Mouse (Mus musculus) embryonic facial prominence, embryonic 13.5 days (tissue): ENCODE data around the gene Ftcd. TPM values are rescaled to one million over a fixed set of nuclear protein-coding genes. Genes with fewer than 3 reads are reported as not detected.

Source experiments
- ATAC-seq: fragments of 200-750 bp; cut with Nextera tagmentation; 2 replicates; pipeline ENCODE4 v1.8.0; 2017; ENCODE audit warnings: low read depth; ENCODE audit not compliant: insufficient number of reproducible peaks, insufficient read depth, low FRiP score, low TSS enrichment
- H3K27ac ChIP-seq: fragments of 300-500 bp; sonication (generic); 2 replicates; pipeline ENCODE4 v1.5.1; 2015; ENCODE audit warnings: moderate library complexity, mild to moderate bottlenecking, inconsistent platforms
- H3K27me3 ChIP-seq: fragments of 300-500 bp; sonication (generic); 2 replicates; pipeline ENCODE4 v1.6.1; 2015; ENCODE audit warnings: mild to moderate bottlenecking, inconsistent platforms
- H3K36me3 ChIP-seq: fragments of 300-500 bp; sonication (generic); 2 replicates; pipeline ENCODE4 v1.6.1; 2015; ENCODE audit warnings: mild to moderate bottlenecking, inconsistent platforms
- H3K4me1 ChIP-seq: fragments of 300-500 bp; sonication (generic); 2 replicates; pipeline ENCODE4 v1.6.1; 2015; ENCODE audit warnings: inconsistent platforms
- H3K4me2 ChIP-seq: fragments of 300-500 bp; sonication (generic); 2 replicates; pipeline ENCODE4 v1.6.1; 2015; ENCODE audit warnings: moderate library complexity, mild to moderate bottlenecking, inconsistent platforms
- H3K4me3 ChIP-seq: fragments of 300-500 bp; sonication (generic); 2 replicates; pipeline ENCODE4 v1.5.1; 2015; ENCODE audit warnings: mild to moderate bottlenecking, inconsistent platforms
- H3K9ac ChIP-seq: fragments of 300-500 bp; sonication (generic); 2 replicates; pipeline ENCODE4 v1.6.1; 2015; ENCODE audit warnings: mild to moderate bottlenecking, inconsistent platforms
- H3K9me3 ChIP-seq: fragments of 300-500 bp; sonication (generic); 2 replicates; pipeline ENCODE4 v1.6.1; 2016; ENCODE audit warnings: inconsistent platforms
- WGBS: fragments of 180-500 bp; shearing (Covaris S2); methylation state at CpG from one replicate; pipeline ENCODE4 v1.1.7; 2015; ENCODE audit warnings: mixed read lengths; 5-methylcytosine and 5-hydroxymethylcytosine counted together
- polyA plus RNA-seq: library from polyadenylated mRNA; unstranded; fragments of >200 nt; fragmentation: Nextera tagmentation; extraction: Ambion mirVana; gene quantifications from 2 replicates; pipeline ENCODE4 v1.2.1, GENCODE M21; 2015

Ftcd gene
- polyA plus RNA-seq, 1 experiment from 2014 or later, result not detected

GRCm38 (mm10) chr10:76551556-76551955 is 23.9 kb upstream of the Ftcd start:
- Histone ChIP-seq H3K9ac (no peak overlapping the region), H3K4me3 (no peak overlapping the region), H3K27me3 (no peaks in the 10 kb centered on the region), H3K4me1 (no peaks in the 10 kb centered on the region), H3K4me2 (no peak overlapping the region), H3K9me3 (no peaks in the 10 kb centered on the region), H3K36me3 (peaks cover 83% of the 10 kb centered on the region), H3K27ac (no peak overlapping the region)
- WGBS, result 76% methylated on average over 3 of the region's 3 CpGs
- ATAC-seq, result no peak

GRCm38 (mm10) chr10:76554061-76554460 is 21.4 kb upstream of the Ftcd start:
- peaks cover 58% of the 10 kb centered on the region for H3K36me3 ChIP-seq
- no peaks in the 10 kb centered on the region for H3K4me1 ChIP-seq
- no peak overlapping the region for H3K4me2 ChIP-seq
- 78% methylated on average over 5 of the region's 5 CpGs for WGBS
- H3K9ac ChIP-seq, result no peak overlapping the region
- H3K27me3 ChIP-seq, result no peaks in the 10 kb centered on the region
- ATAC-seq, result no peak
- no peaks in the 10 kb centered on the region for H3K9me3 ChIP-seq
- H3K27ac ChIP-seq, result no peak overlapping the region
- no peak overlapping the region for H3K4me3 ChIP-seq

GRCm38 (mm10) chr10:76561972-76562371 is 13.5 kb upstream of the Ftcd start, which contains the start of gene Spatc1l:
TSS of gene Spatc1l (plus strand) at chr10:76562272.
- H3K27me3 ChIP-seq, result no peaks in the 10 kb centered on the region
- WGBS, result 88% methylated on average over 10 of the region's 10 CpGs
- H3K4me1 ChIP-seq, result no peaks in the 10 kb centered on the region
- no peak within 1 kb of the TSS for H3K9ac ChIP-seq
- ATAC-seq, result no peak
- H3K9me3 ChIP-seq, result no peaks in the 10 kb centered on the region
- no peak within 1 kb of the TSS for H3K27ac ChIP-seq
- H3K4me2 ChIP-seq, result no peak within 1 kb of the TSS
- no peaks in the 10 kb centered on the region for H3K36me3 ChIP-seq
- H3K4me3 ChIP-seq, result no peak within 1 kb of the TSS

GRCm38 (mm10) chr10:76569996-76570685 is 5.3 kb upstream of the Ftcd start:
- H3K27ac ChIP-seq, result no peak overlapping the region
- H3K4me3 ChIP-seq, result no peak overlapping the region
- no peak for ATAC-seq
- H3K36me3 ChIP-seq, result no peaks in the 10 kb centered on the region
- no peaks in the 10 kb centered on the region for H3K9me3 ChIP-seq
- no peak overlapping the region for H3K4me2 ChIP-seq
- H3K9ac ChIP-seq, result no peak overlapping the region
- H3K27me3 ChIP-seq, result no peaks in the 10 kb centered on the region
- no peaks in the 10 kb centered on the region for H3K4me1 ChIP-seq
- WGBS, result 87% methylated on average over 22 of the region's 22 CpGs

- H3K27me3 ChIP-seq, result no peaks in the 10 kb centered on the region
- no peak for ATAC-seq
- no peaks in the 10 kb centered on the region for H3K9me3 ChIP-seq
- H3K36me3 ChIP-seq, result no peaks in the 10 kb centered on the region
- WGBS, result 72% methylated on average over 2 of the region's 2 CpGs
- no peaks in the 10 kb centered on the region for H3K4me1 ChIP-seq
- H3K27ac ChIP-seq, result no peak overlapping the region
- no peak overlapping the region for H3K4me3 ChIP-seq
- no peak overlapping the region for H3K9ac ChIP-seq
- H3K4me2 ChIP-seq, result no peak overlapping the region
These were observed 4.4 kb upstream of the Ftcd start for GRCm38 (mm10) chr10:76571070-76571469.

- no peaks in the 10 kb centered on the region for H3K27me3 ChIP-seq
- H3K4me1 ChIP-seq, result no peaks in the 10 kb centered on the region
- no peaks in the 10 kb centered on the region for H3K36me3 ChIP-seq
- H3K4me3 ChIP-seq, result no peak overlapping the region
- no peak overlapping the region for H3K27ac ChIP-seq
- ATAC-seq, result no peak
- no peak overlapping the region for H3K4me2 ChIP-seq
- H3K9me3 ChIP-seq, result no peaks in the 10 kb centered on the region
- WGBS, result 84% methylated on average over 3 of the region's 3 CpGs
- H3K9ac ChIP-seq, result no peak overlapping the region
These were observed 3.3 kb upstream of the Ftcd start for GRCm38 (mm10) chr10:76572151-76572550.

GRCm38 (mm10) chr10:76576920-76577319 is 1.5 kb downstream of the Ftcd start:
- Histone ChIP-seq H3K4me3 (no peak overlapping the region), H3K9me3 (no peaks in the 10 kb centered on the region), H3K4me1 (no peaks in the 10 kb centered on the region), H3K9ac (no peak overlapping the region), H3K4me2 (no peak overlapping the region), H3K27ac (no peak overlapping the region), H3K27me3 (no peaks in the 10 kb centered on the region), H3K36me3 (no peaks in the 10 kb centered on the region)
- no peak for ATAC-seq
- 70% methylated on average over 7 of the region's 7 CpGs for WGBS

- Histone ChIP-seq H3K27ac (no peak overlapping the region), H3K36me3 (no peaks in the 10 kb centered on the region), H3K4me1 (peaks cover 13% of the 10 kb centered on the region), H3K9ac (peak overlapping the region; percentile 61), H3K4me3 (peak overlapping the region; percentile 28), H3K27me3 (peaks cover 13% of the 10 kb centered on the region), H3K9me3 (no peaks in the 10 kb centered on the region), H3K4me2 (peak overlapping the region; percentile 56)
- no peak; the same call in 1 of the 2 replicates for ATAC-seq
- WGBS, result 16% methylated on average over 10 of the region's 10 CpGs
These were observed 8.7 kb downstream of the Ftcd start for GRCm38 (mm10) chr10:76584138-76584537.

GRCm38 (mm10) chr10:76586190-76586589 is 10.7 kb downstream of the Ftcd start:
- no peaks in the 10 kb centered on the region for H3K36me3 ChIP-seq
- H3K27ac ChIP-seq, result no peak overlapping the region
- no peak overlapping the region for H3K9ac ChIP-seq
- peaks cover 13% of the 10 kb centered on the region for H3K27me3 ChIP-seq
- 37% methylated on average over 1 of the region's 1 CpGs for WGBS
- peaks cover 13% of the 10 kb centered on the region for H3K4me1 ChIP-seq
- no peaks in the 10 kb centered on the region for H3K9me3 ChIP-seq
- no peak overlapping the region for H3K4me2 ChIP-seq
- no peak overlapping the region for H3K4me3 ChIP-seq
- ATAC-seq, result no peak

- Histone ChIP-seq H3K27me3 (no peaks in the 10 kb centered on the region), H3K27ac (no peak overlapping the region), H3K9ac (no peak overlapping the region), H3K4me2 (no peak overlapping the region), H3K9me3 (no peaks in the 10 kb centered on the region), H3K36me3 (no peaks in the 10 kb centered on the region), H3K4me3 (no peak overlapping the region), H3K4me1 (peaks cover 11% of the 10 kb centered on the region)
- WGBS, result 83% methylated on average over 11 of the region's 11 CpGs
- no peak for ATAC-seq
These were observed 14.7 kb downstream of the Ftcd start for GRCm38 (mm10) chr10:76590197-76590596.

GRCm38 (mm10) chr10:76596338-76596737 is 20.9 kb downstream of the Ftcd start:
- no peak for ATAC-seq
- 91% methylated on average over 31 of the region's 31 CpGs for WGBS
- H3K4me3 ChIP-seq, result no peak overlapping the region
- H3K9me3 ChIP-seq, result no peaks in the 10 kb centered on the region
- H3K27ac ChIP-seq, result no peak overlapping the region
- H3K9ac ChIP-seq, result no peak overlapping the region
- no peaks in the 10 kb centered on the region for H3K27me3 ChIP-seq
- no peak overlapping the region for H3K4me2 ChIP-seq
- peaks cover 39% of the 10 kb centered on the region for H3K36me3 ChIP-seq
- H3K4me1 ChIP-seq, result peaks cover 11% of the 10 kb centered on the region

- H3K36me3 ChIP-seq, result peaks cover 92% of the 10 kb centered on the region
- H3K9ac ChIP-seq, result no peak overlapping the region
- ATAC-seq, result no peak
- H3K4me3 ChIP-seq, result no peak overlapping the region
- H3K4me2 ChIP-seq, result no peak overlapping the region
- H3K27me3 ChIP-seq, result no peaks in the 10 kb centered on the region
- H3K4me1 ChIP-seq, result no peaks in the 10 kb centered on the region
- no peak overlapping the region for H3K27ac ChIP-seq
- 84% methylated on average over 3 of the region's 3 CpGs for WGBS
- no peaks in the 10 kb centered on the region for H3K9me3 ChIP-seq
These were observed 27.2 kb downstream of the Ftcd start for GRCm38 (mm10) chr10:76602690-76603089.
